Mouse (Mus musculus) lung, adult 2 months (tissue): ENCODE data around the gene Aamp. TPM values are rescaled to one million over a fixed set of nuclear protein-coding genes. Genes with fewer than 3 reads are reported as not detected.
"Not testable (repeated sequence)": the region's sequence is repeated elsewhere in the genome, so short reads cannot be mapped to it uniquely, and the experiment has no call there.

Source experiments
- DNase-seq: peaks from one replicate; pipeline ENCODE4 v3.0.0; 2022
- H3K4me1 ChIP-seq: fragments of 200-500 bp; 2 replicates; pipeline ENCODE4 v1.6.1; 2011; ENCODE audit warnings: low read length; ENCODE audit not compliant: control insufficient read depth, insufficient read depth
- H3K4me3 ChIP-seq: fragments of 200-500 bp; replicated peaks from 2 replicates; pipeline ENCODE3; 2011; ENCODE audit warnings: low read depth, mild to moderate bottlenecking, control low read depth, low read length; ENCODE audit errors: extremely low read depth
- CTCF ChIP-seq: fragments of 200-500 bp; IDR thresholded peaks from 2 replicates; pipeline ENCODE4 v1.5.1; 2011; ENCODE audit warnings: mild to moderate bottlenecking, low read length, control low read depth; ENCODE audit not compliant: insufficient read depth
- POLR2A ChIP-seq: fragments of 200-500 bp; IDR thresholded peaks from 2 replicates; pipeline ENCODE4 v1.6.1; 2011; ENCODE audit warnings: low read depth, mild to moderate bottlenecking, control low read depth, low read length, borderline replicate concordance; ENCODE audit errors: extremely low read depth
- WGBS: fragments of 180-500 bp; shearing (Covaris S2); methylation state at CpG from one replicate; pipeline ENCODE4 v1.1.7; 2018; 5-methylcytosine and 5-hydroxymethylcytosine counted together
- polyA plus RNA-seq: library from polyadenylated mRNA; depleted of rRNA; stranded (reverse); fragments of >200 nt; gene quantifications from 2 replicates; pipeline ENCODE4 v1.2.3, GENCODE M21; 2012; rRNA removed

The Aamp gene
- 141 and 172 TPM in 2 replicates for polyA plus RNA-seq

GRCm38 (mm10) chr1:74284543-74285160, at the start of gene Aamp, which contains the start of gene Pnkd:
Gene Aamp (minus strand): TSS chr1:74284738.
Gene Pnkd (plus strand): TSS chr1:74284930.
- peak within 1 kb of the TSS; percentile 77 for H3K4me3 ChIP-seq
- TF ChIP-seq CTCF (no peak), POLR2A (peak; percentile 82; the same call in 1 of the 2 replicates)
- 1% methylated on average over 56 of the region's 56 CpGs for WGBS
- peaks cover 13% of the 10 kb centered on the region for H3K4me1 ChIP-seq
- DNase-seq, result peak; percentile 99

- H3K4me1 ChIP-seq, result peaks cover 12% of the 10 kb centered on the region
- no peak for TF ChIP-seq CTCF
- no peak for TF ChIP-seq POLR2A
- 12% methylated on average over 9 of the region's 9 CpGs for WGBS
- DNase-seq, result no peak
- H3K4me3 ChIP-seq, result peak overlapping the region; percentile 59
Observed at GRCm38 (mm10) chr1:74332930-74333329, 48.4 kb upstream of the Aamp start.

DNA sequence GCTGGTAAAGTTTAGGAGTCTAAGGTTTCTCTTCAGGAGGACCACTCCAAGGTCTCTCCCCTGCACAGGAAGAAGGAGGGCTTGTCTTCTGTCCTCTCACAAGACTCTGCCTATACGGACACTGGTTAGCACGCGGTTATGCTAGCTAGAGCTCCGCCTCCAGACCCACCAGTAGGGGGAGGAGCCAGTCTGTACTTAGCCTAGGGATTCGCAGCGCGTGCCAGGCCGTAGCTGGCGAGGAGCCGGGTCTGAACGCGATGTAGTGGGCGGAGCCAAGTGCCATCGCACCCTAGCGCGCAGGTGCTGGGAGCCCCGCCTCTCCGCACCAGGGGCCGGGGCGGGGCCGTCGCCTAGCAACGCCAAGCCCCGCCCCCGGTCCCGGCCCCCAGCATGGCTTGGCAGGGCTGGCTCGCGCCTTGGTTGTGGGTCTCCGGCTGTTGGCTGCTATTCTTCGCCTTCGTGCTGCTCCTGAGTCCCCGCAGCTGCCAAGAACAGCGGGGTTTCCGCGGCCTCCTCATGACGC, 47.8 kb upstream of the Aamp start:
- TF ChIP-seq POLR2A (no peak), CTCF (0 out of 2 replicates have a peak, but pooled peaks have one; percentile 13)
- under 1% methylated on average over 36 of the region's 36 CpGs for WGBS
- H3K4me3 ChIP-seq, result peak overlapping the region; percentile 59
- peak; percentile 96 for DNase-seq
- peaks cover 12% of the 10 kb centered on the region for H3K4me1 ChIP-seq

GRCm38 (mm10) chr1:74331046-74331681, 46.6 kb upstream of the Aamp start:
- WGBS, result 29% methylated on average over 4 of the region's 4 CpGs
- DNase-seq, result no peak
- H3K4me3 ChIP-seq, result no peak overlapping the region
- H3K4me1 ChIP-seq, result peaks cover 12% of the 10 kb centered on the region
- no peak for TF ChIP-seq POLR2A
- TF ChIP-seq CTCF, result no peak

- Histone ChIP-seq H3K4me1 (peaks cover 12% of the 10 kb centered on the region), H3K4me3 (no peak overlapping the region)
- TF ChIP-seq POLR2A (no peak), CTCF (no peak)
- 48% methylated on average over 7 of the region's 7 CpGs for WGBS
- DNase-seq, result no peak
Observed at GRCm38 (mm10) chr1:74329899-74330431, 45.4 kb upstream of the Aamp start.

DNA sequence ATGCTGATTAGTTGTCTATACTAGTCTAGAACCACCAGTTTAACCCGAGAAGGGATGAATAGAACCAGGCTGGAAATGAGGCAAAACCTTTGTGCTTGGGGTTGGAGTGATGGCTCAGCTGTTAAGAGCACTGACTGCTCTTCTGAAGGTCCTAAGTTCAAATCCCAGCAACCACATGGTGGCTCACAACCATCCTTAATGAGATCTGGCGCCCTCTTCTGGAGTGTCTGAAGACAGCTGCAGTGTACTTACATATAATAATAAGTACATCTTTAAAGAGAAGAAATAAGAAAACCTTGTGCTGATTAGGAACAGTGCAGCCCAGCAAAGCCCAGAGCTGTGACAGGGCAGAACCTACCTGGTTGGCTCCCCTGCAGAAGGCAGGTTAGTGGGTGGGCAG, 42.4 kb upstream of the Aamp start:
- DNase-seq, H3K4me3 ChIP-seq, H3K4me1 ChIP-seq: not testable (repeated sequence)
- WGBS, result 90% methylated on average over 2 of the region's 2 CpGs

GRCm38 (mm10) chr1:74321396-74321795, 36.9 kb upstream of the Aamp start:
- TF ChIP-seq POLR2A (no peak), CTCF (no peak)
- 33% methylated on average over 3 of the region's 3 CpGs for WGBS
- Histone ChIP-seq H3K4me1 (peaks cover 7% of the 10 kb centered on the region; the same call in 1 of the 2 replicates), H3K4me3 (no peak overlapping the region)
- no peak for DNase-seq

GRCm38 (mm10) chr1:74318711-74319110, 34.2 kb upstream of the Aamp start:
- H3K4me3 ChIP-seq, result no peak overlapping the region
- 82% methylated on average over 3 of the region's 3 CpGs for whole genome bisulfite sequencing
- TF ChIP-seq CTCF, result no peak
- TF ChIP-seq POLR2A, result no peak
- H3K4me1 ChIP-seq, result peaks cover 8% of the 10 kb centered on the region; the same call in 1 of the 2 replicates
- DNase-seq, result no peak

DNA sequence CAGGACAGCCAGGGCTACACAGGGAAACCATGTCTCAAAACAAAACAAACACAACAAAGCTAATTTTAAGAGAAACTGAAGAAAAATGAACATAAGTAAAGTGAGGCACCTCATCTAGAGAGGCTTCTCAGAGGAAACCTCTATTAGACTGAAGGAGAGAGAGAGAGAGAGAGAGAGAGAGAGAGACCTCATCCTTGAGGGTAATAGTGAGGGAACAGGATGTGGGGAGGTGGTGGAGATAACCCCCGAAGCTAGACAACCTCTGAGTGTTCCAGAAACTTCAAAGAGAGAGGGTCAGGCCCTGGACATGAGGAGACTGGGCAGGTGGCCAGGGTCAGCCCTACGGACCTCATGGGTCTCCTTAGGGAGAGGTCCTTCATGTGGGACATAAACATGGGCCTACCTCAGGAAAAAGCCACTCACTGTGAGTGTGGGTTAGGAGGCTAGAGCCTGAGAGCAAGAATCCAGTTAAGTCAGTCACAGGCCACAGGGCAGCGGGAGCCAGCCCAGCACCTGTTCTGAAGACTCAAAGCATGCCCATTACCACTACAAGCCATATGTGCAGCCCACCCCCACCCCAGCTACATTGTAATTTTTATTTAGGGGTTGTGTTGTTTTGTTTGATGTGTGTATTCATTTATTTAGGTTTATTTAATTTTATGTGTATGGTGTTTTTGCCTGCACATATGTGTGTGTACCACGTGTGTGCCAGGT, 31.7 kb upstream of the Aamp start:
- no peak for DNase-seq
- WGBS, result 68% methylated on average over 4 of the region's 4 CpGs
- Histone ChIP-seq H3K4me1 (peaks cover 4% of the 10 kb centered on the region; the same call in 1 of the 2 replicates), H3K4me3 (no peak overlapping the region)
- TF ChIP-seq POLR2A (no peak), CTCF (no peak)
